Mouse (Mus musculus): ENCODE data around the gene Plpp1. TPM values are rescaled to one million over a fixed set of nuclear protein-coding genes. Genes with fewer than 3 reads are reported as not detected.

Gene Plpp1
- polyA plus RNA-seq, 1 experiment from 2014 or later: 68.1 TPM

DNA sequence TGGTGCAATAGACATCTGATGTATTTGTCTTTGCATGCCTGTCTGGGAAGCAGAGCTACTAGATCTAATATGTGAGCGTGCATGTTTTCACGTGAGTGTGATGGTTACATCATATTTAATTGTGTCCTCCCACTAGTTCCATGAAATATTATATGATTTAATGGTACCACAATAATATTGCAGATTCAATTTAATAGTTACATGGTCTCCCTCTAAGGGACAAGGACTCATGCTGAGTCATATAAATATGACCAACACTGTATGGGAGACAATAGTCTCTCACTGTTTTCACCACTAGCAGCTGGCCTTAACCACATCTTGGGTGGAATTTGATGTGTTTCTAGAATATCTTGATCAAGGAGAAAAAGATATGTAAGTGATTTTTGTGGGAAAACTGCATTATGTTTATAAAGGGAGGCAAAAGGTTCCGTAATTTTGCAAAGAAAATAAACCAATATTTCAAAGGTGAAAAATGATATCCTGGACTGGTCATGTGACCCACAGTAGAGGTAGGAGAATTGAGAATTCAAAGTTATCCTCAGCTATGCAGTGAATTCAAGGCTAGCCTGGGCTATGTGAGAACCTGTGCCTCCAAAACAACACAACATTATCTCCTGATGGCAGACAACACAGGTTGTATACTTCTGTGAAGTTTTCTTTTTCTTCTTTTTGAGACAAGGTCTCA is 26.5 kb upstream of the Plpp1 start:
- no peak overlapping the region for H3K9ac ChIP-seq
- ATAC-seq (ENCODE audit: insufficient number of reproducible peaks, low FRiP score, low TSS enrichment, low read depth): no peak
- no peak overlapping the region for H3K4me2 ChIP-seq (replicated peaks)
- H3K36me3 ChIP-seq: no peaks in the 10 kb centered on the region
- WGBS: 84% methylated on average over 3 of the region's 3 CpGs
- peaks cover 15% of the 10 kb centered on the region for H3K4me1 ChIP-seq
- no peaks in the 10 kb centered on the region for H3K27me3 ChIP-seq
- no peak overlapping the region for H3K4me3 ChIP-seq (replicated peaks)
- H3K9me3 ChIP-seq (replicated peaks): no peaks in the 10 kb centered on the region
- H3K27ac ChIP-seq (replicated peaks): no peak overlapping the region

DNA sequence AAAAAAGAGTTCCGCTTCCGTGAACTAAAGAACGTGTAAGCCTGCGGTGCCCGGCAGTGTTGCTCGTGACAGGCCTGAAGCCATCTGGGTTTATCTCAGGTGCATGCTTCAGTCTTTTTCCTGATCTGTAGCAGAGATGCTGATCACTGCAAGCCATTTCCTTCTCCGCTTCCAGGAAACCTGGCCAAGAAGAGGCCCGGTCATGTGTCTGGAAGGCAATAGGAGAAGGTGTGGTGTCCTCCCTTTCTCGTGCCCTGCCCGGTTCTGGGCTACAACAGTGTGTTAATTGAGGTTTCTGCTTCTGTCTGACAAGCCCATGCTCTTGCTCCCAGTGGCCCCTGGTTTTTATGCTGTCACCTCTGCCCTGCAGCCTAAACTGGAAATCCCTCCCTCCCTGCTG is 24.7 kb upstream of the Plpp1 start:
- WGBS: 90% methylated on average over 10 of the region's 10 CpGs
- no peak for ATAC-seq (ENCODE audit: insufficient number of reproducible peaks, low FRiP score, low TSS enrichment, low read depth)
- Histone ChIP-seq H3K9ac (no peak overlapping the region), H3K9me3 (replicated peaks) (no peaks in the 10 kb centered on the region), H3K27me3 (no peaks in the 10 kb centered on the region), H3K4me3 (replicated peaks) (no peak overlapping the region), H3K36me3 (no peaks in the 10 kb centered on the region), H3K4me1 (peaks cover 9% of the 10 kb centered on the region), H3K27ac (replicated peaks) (no peak overlapping the region), H3K4me2 (replicated peaks) (no peak overlapping the region)

- Histone ChIP-seq H3K4me1 (no peaks in the 10 kb centered on the region), H3K27me3 (no peaks in the 10 kb centered on the region), H3K4me2 (replicated peaks) (no peak overlapping the region), H3K27ac (replicated peaks) (no peak overlapping the region), H3K9me3 (replicated peaks) (no peaks in the 10 kb centered on the region), H3K9ac (no peak overlapping the region), H3K4me3 (replicated peaks) (no peak overlapping the region), H3K36me3 (no peaks in the 10 kb centered on the region)
- no peak for ATAC-seq (ENCODE audit: insufficient number of reproducible peaks, low FRiP score, low TSS enrichment, low read depth)
- 84% methylated on average over 5 of the region's 5 CpGs for WGBS
Measured at GRCm38 (mm10) chr13:112778407-112778806, 22.2 kb upstream of the Plpp1 start.

DNA sequence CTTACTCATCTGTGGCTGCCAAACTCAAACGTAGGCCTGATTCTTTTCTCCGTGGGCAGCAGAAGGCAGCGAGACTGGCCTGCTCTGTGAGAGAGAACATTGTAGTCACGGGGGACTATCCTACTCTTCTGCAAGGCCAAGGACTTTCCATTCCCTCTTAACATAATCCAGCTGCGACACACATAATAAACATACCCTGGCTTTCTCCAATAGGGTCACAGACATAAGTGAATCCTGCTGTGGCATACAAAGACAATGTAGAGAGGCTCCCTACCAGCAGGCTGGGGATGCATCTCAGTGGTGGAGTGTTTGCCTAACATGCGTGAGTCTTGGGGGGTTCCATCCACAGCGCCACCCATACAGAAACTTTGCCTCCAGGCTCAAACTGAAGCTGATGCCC is 15.3 kb upstream of the Plpp1 start:
- peak; percentile 60 for ATAC-seq (ENCODE audit: insufficient number of reproducible peaks, low FRiP score, low TSS enrichment, low read depth)
- 41% methylated on average over 7 of the region's 7 CpGs for WGBS
- Histone ChIP-seq H3K4me1 (no peaks in the 10 kb centered on the region), H3K36me3 (no peaks in the 10 kb centered on the region), H3K9me3 (replicated peaks) (no peaks in the 10 kb centered on the region), H3K9ac (no peak overlapping the region), H3K4me3 (replicated peaks) (no peak overlapping the region), H3K4me2 (replicated peaks) (no peak overlapping the region), H3K27me3 (no peaks in the 10 kb centered on the region), H3K27ac (replicated peaks) (peak overlapping the region; percentile 82)

DNA sequence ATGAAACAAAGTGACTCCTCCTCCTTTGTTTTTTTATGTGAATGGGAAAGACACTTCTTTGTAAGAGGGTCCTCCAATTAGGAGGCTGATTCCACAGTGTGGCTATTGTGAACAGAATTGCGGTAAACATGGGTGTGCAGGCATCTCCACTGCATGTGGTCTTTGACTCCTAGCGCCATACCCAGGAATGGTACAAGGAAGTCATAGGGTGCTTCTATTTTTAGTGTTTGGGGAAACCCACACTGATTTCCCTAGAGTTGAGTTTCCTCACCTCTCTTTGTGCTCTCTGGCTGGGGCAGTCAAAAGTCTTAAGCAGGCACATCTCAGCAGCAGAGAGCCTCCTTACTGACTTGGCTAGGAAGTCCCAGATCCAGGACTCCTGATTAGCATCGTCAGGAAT is 14.4 kb upstream of the Plpp1 start:
- H3K27me3 ChIP-seq: no peaks in the 10 kb centered on the region
- no peaks in the 10 kb centered on the region for H3K4me1 ChIP-seq
- no peak overlapping the region for H3K9ac ChIP-seq
- H3K9me3 ChIP-seq (replicated peaks): no peaks in the 10 kb centered on the region
- no peaks in the 10 kb centered on the region for H3K36me3 ChIP-seq
- H3K4me2 ChIP-seq (replicated peaks): no peak overlapping the region
- ATAC-seq (ENCODE audit: insufficient number of reproducible peaks, low FRiP score, low TSS enrichment, low read depth): no peak
- no peak overlapping the region for H3K27ac ChIP-seq (replicated peaks)
- no peak overlapping the region for H3K4me3 ChIP-seq (replicated peaks)
- 71% methylated on average over 3 of the region's 3 CpGs for WGBS

DNA sequence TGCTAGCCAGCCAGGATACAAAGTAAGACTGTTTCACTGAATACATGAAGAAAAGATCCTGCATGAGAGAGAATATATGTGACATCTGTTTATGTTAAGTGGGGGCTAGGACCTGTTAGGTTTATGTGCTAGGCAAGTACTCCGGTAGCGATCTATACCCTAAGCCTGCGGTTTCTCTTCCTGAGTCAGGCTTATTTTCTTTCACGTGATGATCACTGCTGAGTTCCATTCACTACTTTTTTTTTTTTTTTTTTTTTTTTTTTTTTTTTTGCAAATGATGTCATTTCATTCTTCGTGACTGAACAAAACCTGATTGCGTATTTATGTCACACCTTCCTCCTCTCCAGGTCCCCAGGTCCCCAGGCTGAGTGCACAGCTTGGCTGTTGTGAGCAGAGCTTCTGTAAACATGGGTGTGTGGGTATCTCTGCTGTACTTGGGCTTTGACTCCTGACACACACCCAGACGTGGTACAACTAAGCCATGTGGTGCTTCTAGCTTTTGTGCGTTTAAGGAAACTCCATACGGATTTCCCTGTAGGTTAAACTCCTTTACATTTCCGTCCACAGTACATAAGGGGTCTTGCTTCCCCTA is 13.6 kb upstream of the Plpp1 start:
- no peaks in the 10 kb centered on the region for H3K36me3 ChIP-seq
- no peaks in the 10 kb centered on the region for H3K4me1 ChIP-seq
- no peaks in the 10 kb centered on the region for H3K9me3 ChIP-seq (replicated peaks)
- no peak for ATAC-seq (ENCODE audit: insufficient number of reproducible peaks, low FRiP score, low TSS enrichment, low read depth)
- H3K9ac ChIP-seq: no peak overlapping the region
- no peak overlapping the region for H3K27ac ChIP-seq (replicated peaks)
- no peak overlapping the region for H3K4me3 ChIP-seq (replicated peaks)
- no peak overlapping the region for H3K4me2 ChIP-seq (replicated peaks)
- WGBS: 72% methylated on average over 10 of the region's 10 CpGs
- H3K27me3 ChIP-seq: no peaks in the 10 kb centered on the region

GRCm38 (mm10) chr13:112790774-112791173 is 9.8 kb upstream of the Plpp1 start:
- Histone ChIP-seq H3K36me3 (no peaks in the 10 kb centered on the region), H3K4me1 (no peaks in the 10 kb centered on the region), H3K4me2 (replicated peaks) (no peak overlapping the region), H3K4me3 (replicated peaks) (no peak overlapping the region), H3K27me3 (no peaks in the 10 kb centered on the region), H3K27ac (replicated peaks) (no peak overlapping the region), H3K9me3 (replicated peaks) (no peaks in the 10 kb centered on the region), H3K9ac (no peak overlapping the region)
- no peak for ATAC-seq (ENCODE audit: insufficient number of reproducible peaks, low FRiP score, low TSS enrichment, low read depth)
- 72% methylated on average over 5 of the region's 5 CpGs for WGBS

GRCm38 (mm10) chr13:112791906-112792305 is 8.7 kb upstream of the Plpp1 start:
- 83% methylated on average over 5 of the region's 5 CpGs for WGBS
- H3K4me1 ChIP-seq: no peaks in the 10 kb centered on the region
- ATAC-seq (ENCODE audit: insufficient number of reproducible peaks, low FRiP score, low TSS enrichment, low read depth): no peak

DNA sequence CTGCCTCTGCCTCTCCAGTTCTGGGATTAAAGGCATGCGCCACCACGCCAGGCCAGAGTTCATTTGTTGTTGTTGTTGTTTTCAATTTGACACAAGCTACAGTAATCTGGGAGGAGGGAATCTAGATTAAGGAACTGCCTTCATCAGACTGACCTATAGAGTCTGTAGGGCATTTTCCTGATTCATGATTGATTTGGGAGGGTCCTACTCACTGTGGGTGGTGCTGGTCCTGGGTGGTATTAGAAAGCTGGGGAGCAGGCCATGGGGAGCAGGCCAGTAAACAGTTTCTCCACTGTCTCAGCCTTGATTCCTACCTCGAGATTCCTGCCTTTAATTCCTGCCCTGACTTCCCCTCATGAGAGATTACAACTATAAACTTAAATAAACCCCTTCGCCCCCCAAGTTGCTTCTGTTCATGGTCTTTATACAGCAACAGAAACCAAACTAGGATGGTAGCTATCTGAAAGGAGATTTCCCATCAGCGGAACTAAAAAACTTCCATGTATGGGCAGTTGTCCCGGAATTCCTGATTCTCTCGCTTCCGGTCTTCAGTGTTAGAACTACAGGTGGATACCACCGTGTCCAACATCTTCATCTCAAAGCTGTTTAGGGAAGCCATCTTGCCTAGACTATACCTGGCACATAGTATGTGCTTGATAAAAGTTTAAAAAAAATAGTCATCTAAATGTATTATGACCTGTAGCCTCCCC is 2.2 kb upstream of the Plpp1 start:
- Histone ChIP-seq H3K36me3 (no peaks in the 10 kb centered on the region), H3K9me3 (replicated peaks) (no peaks in the 10 kb centered on the region), H3K27ac (replicated peaks) (no peak overlapping the region), H3K4me1 (peaks cover 13% of the 10 kb centered on the region; the same call in 1 of the 2 replicates), H3K27me3 (no peaks in the 10 kb centered on the region), H3K9ac (no peak overlapping the region), H3K4me2 (replicated peaks) (no peak overlapping the region), H3K4me3 (replicated peaks) (no peak overlapping the region)
- ATAC-seq (ENCODE audit: insufficient number of reproducible peaks, low FRiP score, low TSS enrichment, low read depth): no peak
- WGBS: 92% methylated on average over 9 of the region's 9 CpGs

More at GRCm38 (mm10) chr13:112791906-112792305, 8.7 kb upstream of the Plpp1 start:
- no peak overlapping the region for H3K9ac ChIP-seq
- no peaks in the 10 kb centered on the region for H3K36me3 ChIP-seq
- no peak overlapping the region for H3K27ac ChIP-seq (replicated peaks)
- H3K4me2 ChIP-seq (replicated peaks): no peak overlapping the region
- H3K9me3 ChIP-seq (replicated peaks): no peaks in the 10 kb centered on the region
- no peak overlapping the region for H3K4me3 ChIP-seq (replicated peaks)
- H3K27me3 ChIP-seq: no peaks in the 10 kb centered on the region

GRCm38 (mm10) chr13:112798953-112799305 is 1.7 kb upstream of the Plpp1 start:
- H3K4me3 ChIP-seq (replicated peaks): no peak overlapping the region
- no peaks in the 10 kb centered on the region for H3K36me3 ChIP-seq
- 82% methylated on average over 9 of the region's 9 CpGs for WGBS
- peaks cover 13% of the 10 kb centered on the region; the same call in 1 of the 2 replicates for H3K4me1 ChIP-seq
- H3K9me3 ChIP-seq (replicated peaks): no peaks in the 10 kb centered on the region
- ATAC-seq (ENCODE audit: insufficient number of reproducible peaks, low FRiP score, low TSS enrichment, low read depth): no peak
- H3K4me2 ChIP-seq (replicated peaks): no peak overlapping the region
- H3K9ac ChIP-seq: no peak overlapping the region
- H3K27me3 ChIP-seq: no peaks in the 10 kb centered on the region
- no peak overlapping the region for H3K27ac ChIP-seq (replicated peaks)

GRCm38 (mm10) chr13:112799721-112800241 is 811 bp upstream of the Plpp1 start:
- no peak overlapping the region for H3K4me3 ChIP-seq (replicated peaks)
- no peak for ATAC-seq (ENCODE audit: insufficient number of reproducible peaks, low FRiP score, low TSS enrichment, low read depth)
- no peak overlapping the region for H3K9ac ChIP-seq
- no peaks in the 10 kb centered on the region for H3K9me3 ChIP-seq (replicated peaks)
- H3K36me3 ChIP-seq: no peaks in the 10 kb centered on the region
- no peaks in the 10 kb centered on the region for H3K27me3 ChIP-seq
- peaks cover 13% of the 10 kb centered on the region; the same call in 1 of the 2 replicates for H3K4me1 ChIP-seq
- 80% methylated on average over 8 of the region's 8 CpGs for WGBS
- H3K27ac ChIP-seq (replicated peaks): 0 out of 2 replicates have a peak overlapping the region, but pooled peaks have one; percentile 96
- H3K4me2 ChIP-seq (replicated peaks): no peak overlapping the region
